Mouse (Mus musculus): ENCODE results near the gene Ost4.
"Not testable (repeated sequence)": the region's sequence is repeated elsewhere in the genome, so short reads cannot be mapped to it uniquely, and the experiment has no call there.

Ost4 gene

GRCm38 (mm10) chr5:30890375-30890774 is 17.2 kb downstream of the Ost4 start:
- DNase-seq (ENCODE audit: low read depth), result no peak

- DNase-seq (ENCODE audit: low read depth), result no peak
Measured at GRCm38 (mm10) chr5:30889088-30889754, 18.4 kb downstream of the Ost4 start.

GRCm38 (mm10) chr5:30888337-30889087 is 19.1 kb downstream of the Ost4 start, which contains the start of gene Agbl5:
Agbl5 (plus strand) TSS chr5:30888694.
- peak; percentile 95 for DNase-seq (ENCODE audit: low read depth)

GRCm38 (mm10) chr5:30887858-30888336 is 19.7 kb downstream of the Ost4 start:
- DNase-seq (ENCODE audit: low read depth), result peak; percentile 97

GRCm38 (mm10) chr5:30887331-30887761 is 20.2 kb downstream of the Ost4 start:
- DNase-seq (ENCODE audit: low read depth), result peak; percentile 69

GRCm38 (mm10) chr5:30886731-30887130 is 20.9 kb downstream of the Ost4 start:
- no peak for DNase-seq (ENCODE audit: low read depth)

GRCm38 (mm10) chr5:30886209-30886608 is 21.4 kb downstream of the Ost4 start:
- no peak for DNase-seq (ENCODE audit: low read depth)

- DNase-seq (ENCODE audit: low read depth), result not testable (repeated sequence)
Measured at GRCm38 (mm10) chr5:30881839-30882238, 25.7 kb downstream of the Ost4 start.

- DNase-seq (ENCODE audit: low read depth), result peak; percentile 74
Measured at GRCm38 (mm10) chr5:30879347-30879943, 28.1 kb downstream of the Ost4 start.

- peak; percentile 60 for DNase-seq (ENCODE audit: low read depth)
Measured at GRCm38 (mm10) chr5:30878616-30879015, 29.0 kb downstream of the Ost4 start.

- DNase-seq (ENCODE audit: low read depth), result no peak
Measured at GRCm38 (mm10) chr5:30874365-30874764, 33.2 kb downstream of the Ost4 start.

GRCm38 (mm10) chr5:30872574-30872973 is 35.0 kb downstream of the Ost4 start:
- no peak for DNase-seq (ENCODE audit: low read depth)

- DNase-seq (ENCODE audit: low read depth), result no peak
Measured at GRCm38 (mm10) chr5:30870131-30870406, 37.5 kb downstream of the Ost4 start.

GRCm38 (mm10) chr5:30869405-30870130 is 38.0 kb downstream of the Ost4 start:
- DNase-seq (ENCODE audit: low read depth), result peak; percentile 94

GRCm38 (mm10) chr5:30868981-30869380 is 38.6 kb downstream of the Ost4 start:
- DNase-seq (ENCODE audit: low read depth), result peak; percentile 56

- no peak for DNase-seq (ENCODE audit: low read depth)
Measured at GRCm38 (mm10) chr5:30867712-30868111, 39.9 kb downstream of the Ost4 start, which contains the start of gene Tmem214. Tmem214 (plus strand) TSS chr5:30868012.

- DNase-seq (ENCODE audit: low read depth), result no peak
Measured at GRCm38 (mm10) chr5:30866871-30867270, 40.7 kb downstream of the Ost4 start.

GRCm38 (mm10) chr5:30864322-30864721 is 43.3 kb downstream of the Ost4 start:
- DNase-seq (ENCODE audit: low read depth), result no peak

- DNase-seq (ENCODE audit: low read depth), result no peak
Measured at GRCm38 (mm10) chr5:30863852-30864251, 43.7 kb downstream of the Ost4 start.

GRCm38 (mm10) chr5:30856124-30856523 is 51.5 kb downstream of the Ost4 start:
- DNase-seq (ENCODE audit: low read depth), result no peak
